In genomic region chr9:75534431-75534962, GRCm38 (mm10) we compare ENCODE assay signal across 14 mouse cellular contexts.
"Had no signal": no experiment of that assay in that cellular context is flagged by ENCODE, and none has a peak within 500 bp of the region (broad histone marks: within the 10 kb centered on the region; RNA-seq: fewer than 3 reads in every experiment).

No protein-coding gene starts in this region.

- ATAC-seq: liver, embryonic 12.5 days had no signal

- H3K4me1 ChIP-seq: limb, embryonic 15.5 days; midbrain, embryonic 10.5 days had no signal

- H3K4me3 ChIP-seq: left cerebral cortex, adult 2 months; limb, embryonic 15.5 days; liver, embryonic 12.5 days; midbrain, embryonic 10.5 days; neural tube, embryonic 13.5 days had no signal

- H3K27me3 ChIP-seq: limb, embryonic 15.5 days; liver, embryonic 12.5 days; neural tube, embryonic 13.5 days had no signal

- H3K27ac ChIP-seq: left cerebral cortex, adult 2 months; limb, embryonic 15.5 days; liver, embryonic 12.5 days; midbrain, embryonic 10.5 days; neural tube, embryonic 13.5 days had no signal

- DNase-seq: kidney, adult 11 months; kidney, adult 9 months; kidney, postnatal 10 days; lung, postnatal 4 days; midbrain, embryonic 14.5 days; retina, postnatal 1 day; right cerebral cortex, postnatal 4 days; spleen, adult 18-20 months; thymus, postnatal 4 days had no signal

- H3K4me2 ChIP-seq: limb, embryonic 15.5 days; liver, embryonic 12.5 days; neural tube, embryonic 13.5 days had no signal

- H3K9ac ChIP-seq: limb, embryonic 15.5 days; liver, embryonic 12.5 days; neural tube, embryonic 13.5 days had no signal
